Mouse (Mus musculus) skeletal muscle tissue, adult 2 months (tissue): Measurements from ENCODE around the gene Tcp11l1.

Experiments
- DNase-seq: peaks from one replicate; pipeline ENCODE4 v3.0.0-alpha.2; 2012; ENCODE audit warnings: low read depth, low spot score

The Tcp11l1 gene

GRCm38 (mm10) chr2:104711585-104712485, at the start of gene Tcp11l1:
Tcp11l1 (minus strand) TSS chr2:104712169.
- peak; percentile 16 for DNase-seq

GRCm38 (mm10) chr2:104750611-104751010, 38.6 kb upstream of the Tcp11l1 start:
- DNase-seq, result no peak

- DNase-seq, result no peak
Measured at GRCm38 (mm10) chr2:104748652-104749183, 36.7 kb upstream of the Tcp11l1 start.

GRCm38 (mm10) chr2:104746251-104746650, 34.3 kb upstream of the Tcp11l1 start:
- DNase-seq, result no peak

- DNase-seq, result no peak
Measured at GRCm38 (mm10) chr2:104743971-104744370, 32.0 kb upstream of the Tcp11l1 start.

- no peak for DNase-seq
Measured at GRCm38 (mm10) chr2:104743160-104743559, 31.2 kb upstream of the Tcp11l1 start.

GRCm38 (mm10) chr2:104742741-104743064, 30.7 kb upstream of the Tcp11l1 start, which contains the start of gene Depdc7:
Depdc7 (minus strand) TSS chr2:104742878.
- peak; percentile 63 for DNase-seq

GRCm38 (mm10) chr2:104741896-104742740, 30.1 kb upstream of the Tcp11l1 start:
- no peak for DNase-seq

- no peak for DNase-seq
Measured at GRCm38 (mm10) chr2:104741015-104741758, 29.2 kb upstream of the Tcp11l1 start.

- DNase-seq, result no peak
Measured at GRCm38 (mm10) chr2:104740248-104740949, 28.4 kb upstream of the Tcp11l1 start.

- DNase-seq, result no peak
Measured at GRCm38 (mm10) chr2:104739691-104740090, 27.7 kb upstream of the Tcp11l1 start.

GRCm38 (mm10) chr2:104736241-104736640, 24.3 kb upstream of the Tcp11l1 start:
- no peak for DNase-seq

GRCm38 (mm10) chr2:104732562-104733256, 20.7 kb upstream of the Tcp11l1 start:
- no peak for DNase-seq

GRCm38 (mm10) chr2:104732033-104732444, 20.1 kb upstream of the Tcp11l1 start:
- DNase-seq, result no peak

- no peak for DNase-seq
Measured at GRCm38 (mm10) chr2:104727369-104727768, 15.4 kb upstream of the Tcp11l1 start.

- DNase-seq, result no peak
Measured at GRCm38 (mm10) chr2:104722021-104722420, 10.1 kb upstream of the Tcp11l1 start.

GRCm38 (mm10) chr2:104717827-104718226, 5.9 kb upstream of the Tcp11l1 start:
- DNase-seq, result no peak

- peak; percentile 45 for DNase-seq
Measured at GRCm38 (mm10) chr2:104717231-104717735, 5.3 kb upstream of the Tcp11l1 start.

GRCm38 (mm10) chr2:104716279-104716678, 4.3 kb upstream of the Tcp11l1 start, which contains the start of gene Pin1rt1:
Pin1rt1 (minus strand) TSS chr2:104716379.
- no peak for DNase-seq

GRCm38 (mm10) chr2:104714254-104714691, 2.3 kb upstream of the Tcp11l1 start:
- peak; percentile 9 for DNase-seq
